Mouse (Mus musculus) CD8-positive naive resting alpha-beta T cell, adult 2 months (primary cell): ENCODE results near the gene Caml.
"Not testable (repeated sequence)": the region's sequence is repeated elsewhere in the genome, so short reads cannot be mapped to it uniquely, and the experiment has no call there.

Source experiments
- DNase-seq, 2 experiments: peaks; one replicate each; pipeline ENCODE4 v3.0.0; 2022; ENCODE audit warnings: low read depth in 2 of 2, low spot score in 2 of 2

Caml gene

GRCm38 (mm10) chr13:55622649-55623541 is at the start of gene Caml:
Caml (plus strand) TSS chr13:55623005.
- peak; percentile 76 to 85 for DNase-seq

GRCm38 (mm10) chr13:55573432-55573831 is 49.4 kb upstream of the Caml start, which contains the start of gene Tmed9:
Tmed9 (plus strand) TSS chr13:55573732.
- DNase-seq: no peak

- DNase-seq: no peak
Measured at GRCm38 (mm10) chr13:55574321-55574720, 48.5 kb upstream of the Caml start.

GRCm38 (mm10) chr13:55575932-55576331 is 46.9 kb upstream of the Caml start:
- DNase-seq: no peak

GRCm38 (mm10) chr13:55576872-55577271 is 45.9 kb upstream of the Caml start:
- DNase-seq: not testable (repeated sequence)

- no peak for DNase-seq
Measured at GRCm38 (mm10) chr13:55578086-55578485, 44.7 kb upstream of the Caml start.

- DNase-seq: no peak
Measured at GRCm38 (mm10) chr13:55591961-55592490, 30.8 kb upstream of the Caml start.

- peak; percentile 92 to 93 for DNase-seq
Measured at GRCm38 (mm10) chr13:55592512-55593253, 30.1 kb upstream of the Caml start.

GRCm38 (mm10) chr13:55593254-55593747 is 29.5 kb upstream of the Caml start:
- DNase-seq: no peak

GRCm38 (mm10) chr13:55595375-55595774 is 27.4 kb upstream of the Caml start:
- DNase-seq: no peak

- DNase-seq: no peak
Measured at GRCm38 (mm10) chr13:55596802-55597201, 26.0 kb upstream of the Caml start.

GRCm38 (mm10) chr13:55599566-55600540 is 23.0 kb upstream of the Caml start, which contains the start of gene B4galt7:
B4galt7 (plus strand) TSS chr13:55599896.
- DNase-seq: peak; percentile 49 to 62

- peak; percentile 28 to 42 for DNase-seq
Measured at GRCm38 (mm10) chr13:55600657-55601056, 22.1 kb upstream of the Caml start.

- DNase-seq: peak; percentile 80 to 88
Measured at GRCm38 (mm10) chr13:55601611-55602010, 21.2 kb upstream of the Caml start.

- no peak for DNase-seq
Measured at GRCm38 (mm10) chr13:55604606-55605005, 18.2 kb upstream of the Caml start.

GRCm38 (mm10) chr13:55606899-55607623 is 15.7 kb upstream of the Caml start:
- DNase-seq: no peak

- DNase-seq: no peak
Measured at GRCm38 (mm10) chr13:55607624-55608006, 15.2 kb upstream of the Caml start.

GRCm38 (mm10) chr13:55611996-55612395 is 10.8 kb upstream of the Caml start:
- DNase-seq: no peak

- DNase-seq: no peak
Measured at GRCm38 (mm10) chr13:55613471-55613870, 9.3 kb upstream of the Caml start.

- DNase-seq: no peak
Measured at GRCm38 (mm10) chr13:55619328-55619727, 3.5 kb upstream of the Caml start.
